Mouse (Mus musculus): ENCODE measurements around the gene Hoxa9.

DNA sequence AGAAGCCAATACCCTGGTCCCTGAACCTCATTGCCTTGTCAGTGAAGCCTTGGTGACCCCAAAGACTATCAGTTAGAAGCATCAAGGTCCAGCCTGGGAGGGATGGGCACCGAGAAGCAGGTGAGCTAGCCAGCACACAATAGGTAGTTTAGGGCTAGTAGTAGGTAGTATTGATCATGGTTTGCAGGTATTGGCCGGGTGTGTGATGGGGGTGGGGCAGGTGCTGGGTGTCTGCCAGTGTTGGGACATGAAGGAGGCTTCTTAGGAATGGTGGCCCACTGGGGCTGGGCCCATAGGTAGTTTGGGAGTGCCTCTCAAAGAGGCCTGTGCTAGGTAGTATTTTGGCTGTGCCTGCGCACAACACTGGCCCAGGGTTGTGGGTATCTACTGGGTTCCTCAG lies 15.8 kb downstream of the Hoxa9 start:
- no peak for TF ChIP-seq ZNF384 (IDR thresholded peaks at IDR 0.05; ENCODE audit: low read depth, low read length)
- TF ChIP-seq CHD2 (IDR thresholded peaks at IDR 0.05; ENCODE audit: low read depth, low read length): no peak
- no peak for TF ChIP-seq MAFK (IDR thresholded peaks at IDR 0.05; ENCODE audit: insufficient read depth, low read depth, low read length)
